Mouse (Mus musculus): Measurements from ENCODE around the gene Gm30191.
"Not testable (repeated sequence)": the region's sequence is repeated elsewhere in the genome, so short reads cannot be mapped to it uniquely, and the experiment has no call there.

Gene Gm30191

DNA sequence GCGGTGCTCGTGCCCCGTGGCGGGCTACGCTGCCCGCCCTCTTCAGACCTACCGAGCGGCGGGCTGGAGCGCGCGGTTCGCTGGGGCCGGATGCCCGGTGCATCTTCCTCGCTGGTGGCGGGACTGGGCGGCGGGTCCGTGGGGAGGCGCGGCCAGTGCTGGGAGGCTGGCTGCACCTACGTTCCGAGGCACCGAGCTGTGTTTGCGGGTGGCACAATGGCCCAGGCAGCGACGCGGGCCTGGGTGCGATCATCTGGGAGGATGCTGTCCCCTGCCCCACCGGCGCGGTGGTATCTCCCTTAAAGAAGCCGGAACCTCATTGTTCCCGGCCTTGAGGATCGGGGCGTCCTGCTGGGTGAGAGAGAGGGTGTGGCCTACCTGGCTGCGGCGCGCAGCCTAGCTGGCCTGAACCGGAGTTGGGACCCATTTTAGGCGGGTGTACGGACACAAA, 40.9 kb downstream of the Gm30191 start, which contains the start of gene Pdik1l:
Gene Pdik1l (minus strand): TSS at position 321 of the 451 bp plus-strand sequence.
- peak; percentile 76 to 78 for DNase-seq

DNA sequence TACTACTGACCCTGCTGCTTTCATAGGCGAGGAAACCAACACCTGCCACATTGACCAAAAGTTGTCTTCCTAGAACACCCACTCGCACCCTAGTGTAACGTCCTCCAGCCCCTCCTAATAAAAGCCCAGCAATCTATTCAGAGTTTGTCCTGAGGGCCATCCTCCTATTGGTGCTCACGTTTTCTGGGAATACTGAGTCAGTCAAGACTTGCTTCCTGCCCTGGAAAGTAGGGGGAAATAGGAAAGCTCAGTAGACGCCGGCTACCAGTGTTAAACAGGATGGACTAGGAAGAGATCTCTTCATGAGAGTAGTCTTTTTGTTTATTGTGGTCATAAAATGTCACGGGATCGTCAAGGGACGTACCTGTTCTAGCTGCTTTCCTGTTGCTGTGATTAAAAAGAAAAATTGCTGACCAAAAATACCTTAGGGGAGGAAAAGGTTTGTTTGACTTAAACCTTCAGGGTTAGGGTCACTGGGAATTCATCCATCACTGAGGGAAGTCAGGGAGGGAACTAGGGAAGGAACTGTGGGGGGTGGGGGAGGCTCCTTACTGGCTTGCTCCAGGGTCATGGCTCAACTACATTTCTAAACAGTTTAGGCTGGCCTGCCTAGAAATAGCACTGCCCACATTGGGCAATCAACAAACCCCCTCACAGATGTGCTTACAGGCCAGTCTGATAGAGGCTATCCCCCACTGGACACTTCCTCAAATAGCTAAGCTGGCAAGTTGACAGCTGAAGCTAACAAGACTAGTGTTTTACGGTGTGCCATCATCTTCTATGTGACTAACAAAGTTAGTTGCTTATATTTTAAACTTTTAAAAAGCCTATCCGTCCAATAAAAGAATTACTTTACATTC, 41.9 kb downstream of the Gm30191 start:
- DNase-seq = no peak

DNA sequence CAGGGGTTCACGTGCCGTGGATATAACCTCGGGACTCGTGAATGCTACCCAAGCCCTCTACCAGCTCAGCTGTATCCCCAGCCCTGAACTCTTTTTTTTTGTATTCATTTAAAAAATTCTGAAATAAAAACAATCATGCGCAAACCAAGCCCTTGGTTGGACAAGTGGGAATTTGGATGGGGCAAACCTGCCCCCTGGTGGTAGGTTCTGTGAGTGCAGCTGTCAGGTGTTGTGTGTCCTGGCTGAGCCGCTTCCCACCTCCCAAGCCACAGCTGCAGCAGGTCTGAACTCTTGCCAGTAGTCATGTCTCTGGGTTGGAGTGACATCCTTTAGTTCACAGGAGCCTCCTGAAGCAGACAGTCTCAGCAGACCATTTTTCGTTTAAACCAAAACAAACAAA, 45.3 kb downstream of the Gm30191 start:
- peak; percentile 90 to 91 for DNase-seq

DNA sequence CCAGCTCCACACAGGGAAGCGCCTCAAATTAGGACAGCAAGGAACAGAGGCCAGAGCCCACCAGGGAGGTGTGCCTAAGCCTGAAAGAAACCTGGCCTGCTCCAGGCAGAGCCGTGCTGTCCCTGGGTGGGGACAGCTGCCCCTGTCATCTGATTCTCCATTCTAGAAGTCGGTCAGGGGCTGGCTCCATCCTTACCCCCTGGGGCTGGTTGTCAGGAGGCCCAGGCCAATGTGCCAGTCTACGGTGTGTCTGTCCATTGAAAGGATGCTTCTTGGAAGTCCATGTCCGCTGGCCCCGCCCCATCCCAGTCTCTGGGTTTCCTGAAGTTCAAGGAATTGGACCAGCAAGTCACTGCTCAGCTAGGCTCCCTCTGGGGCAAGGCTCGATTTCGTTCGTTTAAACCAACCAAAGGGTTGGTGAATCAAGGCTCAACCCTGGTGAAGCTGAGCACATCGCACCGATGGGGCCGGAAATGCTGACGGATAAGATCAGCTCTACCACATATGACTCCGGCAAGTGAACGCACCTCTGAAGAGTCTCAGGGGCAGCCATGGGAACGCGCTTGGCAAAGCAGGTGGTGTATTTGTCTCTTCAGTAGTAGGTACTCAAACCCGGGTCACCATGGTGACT, 46.4 kb downstream of the Gm30191 start:
- no peak for DNase-seq

DNA sequence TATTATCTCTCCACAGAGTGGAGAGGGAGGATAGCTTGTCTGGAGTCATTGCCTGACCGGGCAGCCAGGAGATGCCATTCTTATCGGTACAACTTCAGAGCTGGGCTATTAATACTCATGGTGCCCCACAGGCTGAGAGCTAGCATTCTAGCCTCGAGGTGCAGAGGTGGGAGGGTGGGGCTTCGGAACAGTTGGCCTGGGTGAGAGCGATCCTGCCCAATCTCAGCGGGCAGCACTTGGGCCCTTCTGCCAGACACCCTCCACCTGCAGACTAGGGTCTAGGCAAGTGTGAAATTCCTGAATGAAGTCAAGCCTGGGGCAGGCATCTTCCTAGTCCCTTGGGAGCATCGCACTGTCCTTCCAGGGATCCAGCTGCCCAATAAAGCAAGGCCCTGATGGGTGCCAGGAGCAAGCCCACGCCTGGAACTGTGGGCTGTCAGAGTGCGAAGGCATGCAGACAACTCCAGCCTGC, 47.0 kb downstream of the Gm30191 start:
- no peak for DNase-seq

DNA sequence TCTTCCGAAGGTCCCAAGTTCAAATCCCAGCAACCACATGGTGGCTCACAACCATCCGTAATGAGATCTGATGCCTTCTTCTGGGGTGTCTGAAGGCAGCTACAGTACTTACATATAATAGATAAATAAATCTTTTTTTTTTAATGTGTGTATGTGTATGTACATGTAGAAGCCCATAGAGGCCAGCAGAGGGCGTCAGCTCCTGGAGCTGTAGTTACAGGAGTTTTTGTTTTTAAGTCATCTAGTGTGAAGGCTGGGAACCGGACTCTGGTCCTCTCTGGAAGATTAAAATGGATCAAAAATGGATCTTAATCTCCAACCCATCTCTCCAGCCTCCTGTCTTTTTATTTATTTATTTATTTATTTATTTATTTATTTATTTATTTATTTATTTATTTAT, 49.4 kb downstream of the Gm30191 start:
- DNase-seq = not testable (repeated sequence)

DNA sequence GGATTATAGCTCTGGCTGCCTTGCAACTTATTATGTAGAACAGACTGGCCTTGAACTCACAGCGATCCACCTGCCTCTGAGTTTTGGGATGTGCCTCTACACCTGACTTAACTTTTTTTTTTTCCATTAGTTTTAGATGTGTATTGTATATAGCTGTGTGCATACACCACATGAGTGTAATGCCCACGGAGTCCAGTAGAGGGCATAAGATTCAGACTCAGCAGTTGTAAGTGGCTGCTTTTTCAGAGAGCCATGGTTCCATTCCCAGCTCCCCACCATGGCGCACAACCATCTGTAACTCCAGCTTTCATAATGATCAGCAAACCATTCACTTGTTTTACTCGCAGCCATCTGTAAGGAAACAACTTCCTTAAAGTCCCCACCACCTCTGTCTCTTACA, 49.8 kb downstream of the Gm30191 start:
- DNase-seq = no peak

DNA sequence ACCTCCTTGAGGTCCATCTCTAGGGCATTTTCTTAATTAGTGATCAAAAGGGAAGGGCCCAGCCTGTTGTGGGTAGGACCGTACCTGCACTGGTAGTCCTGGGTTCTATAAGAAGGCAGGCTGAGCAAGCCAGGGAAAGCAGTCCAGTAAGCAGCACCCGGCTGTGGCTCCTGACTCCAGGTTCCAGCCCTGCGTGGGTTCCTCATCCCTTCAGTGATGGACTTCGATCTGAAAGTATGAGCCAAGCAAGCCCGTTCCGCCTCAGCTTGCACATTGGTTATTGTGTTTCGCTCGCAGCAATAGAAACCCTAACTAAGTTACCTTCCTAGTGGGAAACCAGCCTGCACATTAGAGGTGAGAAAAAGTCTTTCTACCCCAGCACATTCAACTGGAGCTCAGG, 50.6 kb downstream of the Gm30191 start:
- no peak for DNase-seq

DNA sequence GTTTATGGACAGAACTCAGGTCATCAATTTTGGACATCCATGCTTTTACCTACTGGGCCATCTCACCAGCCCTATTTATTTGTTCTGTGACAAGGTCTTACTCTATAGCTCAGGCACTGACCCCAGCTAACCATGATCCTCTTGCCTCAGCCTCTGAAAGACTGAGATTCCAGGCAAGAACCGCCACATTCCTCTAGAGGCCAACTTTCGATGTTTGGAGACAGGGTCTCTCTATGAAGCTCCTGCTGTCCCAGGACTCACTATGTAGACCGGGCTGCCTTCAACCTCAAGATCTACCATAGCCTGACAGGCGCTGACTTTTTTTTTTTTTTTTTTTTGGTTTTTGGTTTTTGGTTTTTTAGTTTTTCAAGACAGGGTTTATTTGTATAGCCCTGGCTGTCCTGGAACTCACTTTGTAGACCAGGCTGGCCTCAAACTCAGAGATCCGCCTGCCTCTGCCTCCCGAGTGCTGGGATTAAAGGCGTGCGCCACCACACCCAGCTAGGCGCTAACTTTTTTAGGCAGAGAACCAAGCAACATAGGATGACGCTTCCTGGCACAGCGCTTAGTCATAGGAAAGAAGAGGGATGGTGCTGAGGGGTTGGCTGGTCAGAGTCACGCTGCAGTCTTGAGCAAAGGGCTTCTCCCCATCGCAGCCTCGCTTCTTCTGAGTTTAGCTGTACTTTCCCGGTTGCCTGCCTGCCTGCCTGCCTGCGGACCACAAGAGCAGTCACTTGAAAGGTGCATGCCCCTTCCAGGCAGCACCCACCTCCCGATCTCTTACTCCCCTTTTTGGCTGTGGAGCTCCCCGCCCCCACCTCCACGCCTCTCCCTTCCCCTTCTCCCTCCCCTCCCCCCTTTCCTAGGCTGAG, 52.1 kb downstream of the Gm30191 start:
- DNase-seq = no peak

DNA sequence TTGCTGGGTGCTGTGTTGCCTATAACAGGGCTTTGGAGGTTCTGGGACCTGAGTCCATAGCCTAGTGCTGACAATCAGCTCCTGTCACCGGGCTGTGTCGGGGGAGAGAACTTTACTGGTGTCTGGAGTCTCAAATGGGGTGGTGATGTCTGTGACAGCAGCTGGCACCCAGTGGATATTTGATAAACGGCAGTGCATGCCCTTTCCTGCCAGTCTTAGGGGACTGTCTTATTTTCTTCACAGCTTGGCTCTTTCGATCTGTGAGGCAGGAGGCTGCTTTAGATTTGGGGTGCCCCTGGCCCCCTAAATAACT, 52.7 kb downstream of the Gm30191 start:
- no peak for DNase-seq
